Mouse (Mus musculus): ENCODE measurements around the gene Gm7233.
"Not testable (repeated sequence)": the region's sequence is repeated elsewhere in the genome, so short reads cannot be mapped to it uniquely, and the experiment has no call there.

DNA sequence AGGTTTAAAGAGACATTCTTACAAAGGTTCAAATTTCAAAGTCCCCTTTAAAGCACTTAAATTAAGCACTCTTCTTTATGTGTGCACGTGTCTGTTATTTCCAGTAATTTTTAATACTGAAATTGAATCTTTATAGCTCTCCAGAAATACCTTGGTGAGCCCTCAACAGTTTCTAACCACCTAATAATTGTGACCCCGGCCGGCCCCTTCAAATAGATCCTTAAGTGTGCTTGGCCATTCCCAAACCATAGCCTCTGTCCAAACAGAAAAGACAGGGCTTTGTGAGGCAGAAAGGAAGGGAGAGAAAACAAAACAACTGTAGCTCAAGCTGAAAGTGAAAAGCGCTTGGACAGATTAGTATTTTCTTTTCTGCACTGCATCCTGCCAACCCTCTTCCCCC is 12.5 kb upstream of the Gm7233 start:
- not testable (repeated sequence) for TF ChIP-seq CTCF, POLR2A (IDR thresholded peaks at IDR 0.05; ENCODE audit: extremely low read depth, insufficient read depth, low read length)

All from cortical plate, adult 2 months (tissue).